Mouse (Mus musculus): ENCODE results near the gene Brinp2.

Brinp2 gene

GRCm38 (mm10) chr1:158356051-158356461 is at the start of gene Brinp2:
Gene Brinp2, minus strand, starts transcription at chr1:158356326.
- DNase-seq (ENCODE audit: extremely low read depth, low read depth) = no peak

DNA sequence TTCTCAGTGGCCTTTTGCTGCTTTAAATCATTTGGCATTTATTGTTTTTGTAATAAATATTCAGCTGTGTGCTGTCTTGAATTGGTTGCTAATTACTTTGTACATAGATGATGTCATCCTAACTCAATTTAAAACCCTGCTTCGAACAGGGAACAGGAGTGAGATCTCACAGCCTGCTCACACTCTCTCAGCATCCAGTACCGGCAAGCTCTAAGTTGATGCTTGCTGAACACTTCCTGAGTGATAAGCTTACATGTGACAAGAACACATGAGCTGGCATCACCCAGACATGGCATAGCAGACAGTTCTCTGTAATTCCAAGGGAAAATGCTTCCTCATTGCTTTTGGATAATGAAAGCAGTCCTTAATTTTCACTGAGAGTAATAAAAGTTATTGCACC is 44.8 kb upstream of the Brinp2 start:
- no peak for DNase-seq (ENCODE audit: extremely low read depth, low read depth)

- DNase-seq (ENCODE audit: extremely low read depth, low read depth) = no peak
Measured at GRCm38 (mm10) chr1:158397058-158397457, 40.9 kb upstream of the Brinp2 start.

- DNase-seq (ENCODE audit: extremely low read depth, low read depth) = no peak
Measured at GRCm38 (mm10) chr1:158390693-158391092, 34.6 kb upstream of the Brinp2 start.

DNA sequence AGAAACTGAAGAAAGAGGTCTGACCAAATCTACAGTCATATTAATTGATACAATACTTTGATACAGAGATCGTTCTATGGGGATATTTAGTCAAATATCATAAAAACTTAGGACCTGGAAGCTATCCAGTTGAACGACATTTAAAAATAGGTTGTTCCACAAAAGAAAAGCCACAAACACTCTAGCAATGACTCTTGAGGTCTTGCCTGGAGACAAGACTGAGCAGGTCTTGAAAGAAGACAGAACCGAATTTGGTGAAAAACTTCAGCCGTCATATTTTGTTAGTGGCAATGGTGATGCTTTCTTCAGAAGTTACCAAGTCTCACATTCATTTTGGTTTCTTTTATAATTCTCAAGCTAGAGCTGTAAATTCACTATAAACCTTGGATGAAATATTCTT is 32.9 kb upstream of the Brinp2 start:
- DNase-seq (ENCODE audit: extremely low read depth, low read depth) = no peak

DNA sequence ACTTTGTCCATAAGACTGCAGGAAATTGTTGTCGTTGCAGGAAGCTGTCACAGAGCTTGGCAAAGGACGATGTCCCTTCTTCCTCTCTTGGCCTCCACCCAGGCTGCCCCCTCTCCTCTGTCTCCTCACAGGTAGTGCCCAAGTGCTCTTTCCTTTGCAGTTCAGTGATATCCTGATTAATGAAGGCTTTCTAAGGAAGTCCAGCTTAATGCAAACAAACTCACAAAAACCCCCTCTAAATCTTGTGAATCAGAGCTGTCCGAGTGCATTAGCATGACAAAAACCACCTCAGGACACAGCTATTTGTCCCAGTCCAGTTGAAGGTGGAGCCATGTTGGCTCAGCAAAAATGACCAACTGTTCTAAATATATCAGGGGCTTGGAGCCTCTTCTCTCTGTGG is 30.7 kb upstream of the Brinp2 start:
- DNase-seq (ENCODE audit: extremely low read depth, low read depth) = no peak

DNA sequence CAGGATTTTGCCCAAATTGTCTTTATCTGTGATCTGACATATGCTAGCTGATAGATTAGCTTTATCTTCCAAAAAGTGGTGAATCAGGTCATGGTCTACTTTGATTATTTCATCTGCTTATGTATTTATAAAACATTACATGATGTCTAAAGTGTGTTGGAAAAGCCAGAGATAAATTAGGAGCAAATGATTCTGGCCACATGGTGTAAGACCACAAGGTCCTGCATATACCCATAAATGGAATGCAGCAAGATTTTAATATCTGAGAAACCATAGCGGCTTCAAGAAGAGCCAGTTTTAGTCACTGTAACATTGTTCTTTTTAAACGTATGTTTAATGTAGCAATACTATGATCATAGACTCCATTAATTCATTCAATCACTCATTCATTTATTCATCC is 29.2 kb upstream of the Brinp2 start:
- no peak for DNase-seq (ENCODE audit: extremely low read depth, low read depth)

GRCm38 (mm10) chr1:158383210-158383609 is 27.1 kb upstream of the Brinp2 start:
- no peak for DNase-seq (ENCODE audit: extremely low read depth, low read depth)

DNA sequence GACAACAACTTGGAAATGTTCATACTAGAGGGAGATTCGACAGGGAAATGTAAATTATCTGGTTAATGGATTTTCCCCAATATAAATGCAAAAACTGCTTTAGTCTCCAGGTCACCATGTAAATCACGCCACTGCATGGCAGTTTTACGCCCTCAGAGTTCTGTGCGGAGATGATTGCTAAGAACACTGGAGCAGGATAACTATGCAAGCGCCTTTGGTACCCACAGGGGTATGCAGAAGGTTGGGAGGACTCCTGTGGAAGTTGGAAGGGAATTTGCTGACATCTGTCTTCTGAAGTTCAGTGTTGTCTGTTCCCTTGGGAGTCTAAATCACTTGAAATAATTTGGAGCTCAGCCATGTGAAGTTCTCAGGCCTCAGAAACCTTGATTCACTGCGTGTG is 26.2 kb upstream of the Brinp2 start:
- DNase-seq (ENCODE audit: extremely low read depth, low read depth) = no peak

DNA sequence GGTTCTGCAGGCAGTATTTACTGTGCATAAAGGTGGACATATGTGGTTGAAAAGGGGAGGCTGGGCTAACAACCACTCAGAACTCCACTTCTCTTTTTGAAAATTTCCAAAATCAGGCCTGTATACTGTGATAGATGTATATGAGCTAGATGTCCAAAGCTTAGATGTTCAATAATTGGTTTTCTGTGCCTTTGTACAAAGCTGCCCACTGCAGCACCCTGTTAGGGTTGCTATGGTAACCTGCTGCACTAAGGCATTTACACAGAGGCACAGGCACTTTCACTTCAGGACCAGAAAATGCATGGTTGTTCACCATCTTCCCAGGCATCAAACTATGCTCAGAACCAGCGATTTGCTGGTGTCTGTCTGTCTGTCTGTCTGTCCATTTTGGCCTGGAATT is 8.3 kb upstream of the Brinp2 start:
- DNase-seq (ENCODE audit: extremely low read depth, low read depth) = no peak

GRCm38 (mm10) chr1:158362292-158363101 is 6.4 kb upstream of the Brinp2 start:
- no peak for DNase-seq (ENCODE audit: extremely low read depth, low read depth)

DNA sequence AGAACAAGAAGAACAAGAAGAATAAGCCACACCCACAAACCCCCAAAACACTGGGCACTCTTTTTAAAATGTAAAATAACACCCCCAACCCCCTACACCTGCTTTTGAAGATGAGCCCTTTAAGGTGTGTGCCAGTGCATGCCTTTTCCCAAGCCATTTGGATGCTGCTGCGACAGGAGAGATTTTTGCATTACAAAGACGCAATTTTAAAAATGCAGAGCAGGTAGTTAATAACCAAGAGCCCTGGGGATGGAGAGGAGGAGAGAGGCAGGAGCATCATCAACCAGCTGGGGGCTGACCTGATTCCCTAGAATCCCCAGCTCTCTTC is 5.8 kb upstream of the Brinp2 start, which contains the start of gene Astn1:
Astn1 (plus strand) TSS at position 310 of the 328 bp plus-strand sequence.
- no peak for DNase-seq (ENCODE audit: extremely low read depth, low read depth)

- no peak for DNase-seq (ENCODE audit: extremely low read depth, low read depth)
Measured at GRCm38 (mm10) chr1:158355177-158356050, 712 bp downstream of the Brinp2 start.

DNA sequence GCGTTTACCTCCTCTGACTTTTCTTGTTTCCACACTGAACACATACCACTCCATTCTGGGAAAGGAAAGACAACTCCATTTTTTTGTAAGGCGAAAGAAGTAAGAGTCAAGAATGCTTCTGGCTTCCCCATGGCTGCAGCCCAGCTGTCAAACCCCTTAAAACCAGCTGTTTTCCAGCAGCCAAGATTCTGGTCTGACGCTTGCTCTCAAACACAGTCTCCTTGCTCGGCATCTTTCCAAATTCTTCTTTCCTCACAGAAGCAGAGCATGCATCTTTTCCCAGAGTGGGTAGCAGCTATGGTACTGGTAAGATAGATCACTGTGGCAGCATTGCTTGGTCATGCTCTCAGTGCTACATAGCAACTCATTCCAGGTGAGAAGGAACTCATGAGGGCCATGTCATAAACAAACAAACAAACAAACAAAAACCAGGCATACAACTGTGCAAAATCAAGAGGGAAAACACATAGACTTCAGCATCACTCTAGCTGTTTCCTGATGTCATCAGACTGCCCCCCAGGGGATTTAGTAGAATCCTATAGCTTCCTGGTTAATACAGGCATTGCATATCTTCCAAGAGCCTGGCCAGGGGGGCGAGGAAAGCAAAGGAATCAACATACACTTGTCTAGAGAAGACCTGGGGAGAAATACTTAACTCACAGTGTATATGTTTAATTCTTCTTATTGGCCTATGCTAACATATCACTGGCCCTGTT is 2.3 kb downstream of the Brinp2 start:
- no peak for DNase-seq (ENCODE audit: extremely low read depth, low read depth)

DNA sequence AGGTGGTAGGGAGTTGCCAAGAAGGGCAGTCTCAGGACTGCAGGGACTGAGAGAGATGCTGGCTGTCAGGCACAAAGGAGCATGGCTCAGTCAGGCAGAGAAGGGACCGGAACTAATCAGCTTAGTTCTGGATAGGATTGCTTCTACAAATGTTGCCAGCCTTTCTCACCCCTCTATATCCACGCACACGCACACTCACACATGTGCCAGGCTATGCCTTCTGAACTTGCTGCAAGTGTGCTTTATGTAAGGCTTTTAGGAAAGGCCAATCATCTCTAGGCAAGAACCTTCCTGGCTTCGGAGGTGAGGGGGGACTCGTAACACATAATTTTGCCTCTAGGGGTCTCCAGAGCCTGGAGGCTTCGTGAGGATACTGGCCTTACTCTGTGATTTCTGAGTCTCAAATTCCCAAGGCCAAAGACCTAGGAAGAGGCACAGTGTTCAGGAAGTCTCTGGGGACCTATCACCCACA is 12.8 kb downstream of the Brinp2 start:
- DNase-seq (ENCODE audit: extremely low read depth, low read depth) = no peak

DNA sequence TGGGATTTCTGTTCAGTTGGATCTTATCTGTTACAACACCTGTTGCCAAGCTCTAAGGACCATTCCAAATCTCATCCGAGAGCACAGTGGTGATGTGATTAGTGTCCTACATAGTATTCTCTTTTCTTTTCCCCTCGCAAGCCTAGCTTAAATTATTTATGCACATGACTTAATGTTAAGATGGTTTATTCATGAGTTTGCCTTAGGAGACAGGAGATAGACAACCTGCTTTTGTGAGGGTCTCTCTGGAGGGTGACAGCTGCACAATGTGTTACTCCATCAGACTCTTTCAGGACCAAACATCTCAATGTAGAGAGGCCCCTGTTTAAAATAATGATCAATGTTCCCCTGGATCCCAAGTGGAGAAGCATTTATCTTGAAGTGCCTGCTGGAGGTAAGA is 27.3 kb downstream of the Brinp2 start:
- DNase-seq (ENCODE audit: extremely low read depth, low read depth) = no peak

DNA sequence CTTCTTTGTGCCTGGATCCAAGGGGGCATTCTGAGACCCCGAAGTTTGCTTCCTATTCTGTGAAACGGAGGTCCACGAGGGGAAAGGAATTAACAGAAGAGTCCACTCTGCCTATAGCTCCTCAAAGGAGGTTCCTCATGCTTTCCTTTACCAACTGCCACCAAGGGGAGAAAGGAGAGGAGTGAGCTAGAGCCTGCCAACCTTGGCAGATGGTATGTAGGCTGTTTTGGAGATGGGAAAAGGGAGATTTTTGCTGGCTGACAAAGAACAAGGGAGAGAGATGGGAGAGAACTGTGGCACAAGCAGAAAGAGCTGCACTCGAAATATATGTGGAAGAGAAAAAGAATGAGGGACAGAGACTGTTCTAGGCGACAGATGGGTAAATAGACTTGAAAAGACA is 28.0 kb downstream of the Brinp2 start:
- DNase-seq (ENCODE audit: extremely low read depth, low read depth) = no peak

DNA sequence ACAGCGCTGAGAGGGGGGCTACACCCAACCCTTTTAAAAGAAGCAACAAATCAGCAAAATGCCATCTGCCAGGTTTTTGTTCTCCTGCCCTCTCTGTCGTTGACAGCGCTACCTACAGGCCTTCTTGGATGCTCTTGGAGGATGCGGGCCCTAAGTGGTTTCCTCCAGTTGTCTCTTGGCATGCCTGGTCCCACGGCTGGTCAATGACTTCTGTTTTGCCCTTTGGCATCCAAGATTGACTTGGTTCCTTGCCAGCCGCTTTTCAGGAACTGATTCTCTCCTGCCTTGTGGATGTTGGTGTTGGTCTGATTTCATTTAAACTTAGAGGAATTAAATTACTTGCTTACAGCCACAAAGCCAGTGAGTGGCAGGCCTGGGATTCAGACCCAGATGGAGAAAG is 32.8 kb downstream of the Brinp2 start:
- no peak for DNase-seq (ENCODE audit: extremely low read depth, low read depth)

DNA sequence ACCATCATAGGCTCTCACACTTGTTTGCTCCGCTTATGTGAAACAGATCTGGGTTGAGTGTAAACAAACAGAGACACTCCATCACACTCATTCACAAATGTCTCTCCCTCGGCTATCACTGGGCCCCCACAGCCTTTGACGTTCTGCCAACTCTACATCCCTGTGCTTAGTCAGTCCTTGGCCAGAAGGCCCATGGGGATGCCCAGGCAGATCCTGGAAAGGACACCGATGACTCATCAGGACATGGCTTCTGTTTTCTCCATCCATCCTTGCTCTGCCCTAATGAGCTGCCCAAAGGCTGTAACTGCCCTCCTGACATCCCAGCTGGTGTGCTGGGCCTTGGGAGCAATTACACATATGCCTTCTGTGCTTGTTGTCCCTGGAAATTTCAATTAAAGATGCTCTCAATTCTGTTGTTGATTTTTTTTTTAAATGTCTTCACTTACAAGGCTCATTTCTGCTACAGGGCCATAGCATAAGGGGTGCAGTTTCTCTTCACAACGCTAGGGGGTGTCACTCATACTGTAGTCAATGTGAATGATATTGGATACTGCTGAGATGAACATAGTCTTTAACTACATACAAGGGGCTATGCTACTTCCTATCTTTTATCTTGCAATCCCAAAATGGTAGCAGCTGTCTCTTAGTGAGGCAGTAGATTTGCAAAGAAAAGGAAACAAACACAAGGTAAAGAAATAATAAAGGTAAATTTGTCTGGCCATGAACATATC is 45.5 kb downstream of the Brinp2 start:
- no peak for DNase-seq (ENCODE audit: extremely low read depth, low read depth)

- no peak for DNase-seq (ENCODE audit: extremely low read depth, low read depth)
Measured at GRCm38 (mm10) chr1:158297042-158297441, 59.1 kb downstream of the Brinp2 start.

DNA sequence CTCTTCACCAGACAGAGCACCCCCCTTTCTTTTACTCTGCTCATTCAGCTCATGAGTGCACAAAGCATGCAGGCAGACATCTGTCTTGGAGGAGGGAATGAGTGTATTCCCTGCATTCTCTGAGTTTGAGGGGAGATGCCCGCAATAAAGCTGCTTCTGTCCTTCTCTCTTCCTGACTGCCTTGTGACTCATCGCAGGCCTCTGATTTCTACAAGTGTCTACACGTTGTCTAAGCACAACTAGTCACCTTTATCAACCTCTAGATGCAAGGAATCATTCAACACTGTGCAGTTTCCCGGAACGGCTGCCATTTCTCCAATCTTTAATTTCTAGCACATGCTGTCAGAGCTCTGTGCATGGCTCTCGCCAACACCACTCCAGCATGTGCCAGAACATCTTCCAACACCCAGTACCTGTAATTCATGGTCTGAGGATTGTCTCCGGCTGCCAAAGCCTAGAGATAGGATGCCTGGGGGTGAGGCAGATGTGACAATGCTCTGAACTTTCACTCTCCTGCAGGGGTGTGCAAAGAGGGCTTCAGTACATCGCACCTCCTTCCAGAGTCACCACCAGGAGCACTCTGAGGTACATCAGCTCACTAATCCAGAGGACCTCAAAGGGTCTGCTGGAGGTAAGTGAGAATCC is 59.7 kb downstream of the Brinp2 start:
- DNase-seq (ENCODE audit: extremely low read depth, low read depth) = no peak

Measured in MEL-GATA-1-ER (cell line).